Mouse (Mus musculus): ENCODE data around the gene Kctd13. TPM values are rescaled to one million over a fixed set of nuclear protein-coding genes. Genes with fewer than 3 reads are reported as not detected.

The Kctd13 gene
- polyA plus RNA-seq, 1 experiment = 26.4 TPM

DNA sequence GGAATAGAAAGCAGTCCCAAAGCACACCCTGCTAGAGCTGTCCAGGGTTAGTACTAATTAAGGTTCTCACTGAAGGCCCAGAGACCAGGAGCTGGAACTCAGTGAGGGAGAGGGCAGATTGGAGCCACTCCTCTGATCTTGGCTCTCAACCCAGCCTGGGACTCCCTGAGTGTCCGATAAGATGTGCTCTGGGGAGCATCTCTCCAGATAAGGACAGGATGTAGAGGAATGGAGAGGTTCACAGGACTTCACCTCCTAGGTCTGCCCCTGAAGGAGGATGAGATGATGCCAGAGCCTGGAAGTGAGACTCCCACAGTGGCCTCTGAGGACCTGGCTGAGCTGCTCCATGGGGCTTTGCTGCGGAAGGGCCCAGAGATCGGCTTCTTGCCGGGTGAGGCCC is 23.1 kb downstream of the Kctd13 start:
- Histone ChIP-seq H3K4me3 (replicated peaks) (no peak overlapping the region), H3K36me3 (replicated peaks; ENCODE audit: low read length) (peaks cover 11% of the 10 kb centered on the region), H3K27me3 (replicated peaks) (peaks cover 70% of the 10 kb centered on the region), H3K4me1 (peaks cover 30% of the 10 kb centered on the region), H3K9me3 (no peaks in the 10 kb centered on the region)
- no peak for TF ChIP-seq FLI1 (IDR thresholded peaks at IDR 0.05; ENCODE audit: low read length)
- TF ChIP-seq GATA1 (IDR thresholded peaks at IDR 0.05; ENCODE audit: borderline replicate concordance, low read length) = no peak

DNA sequence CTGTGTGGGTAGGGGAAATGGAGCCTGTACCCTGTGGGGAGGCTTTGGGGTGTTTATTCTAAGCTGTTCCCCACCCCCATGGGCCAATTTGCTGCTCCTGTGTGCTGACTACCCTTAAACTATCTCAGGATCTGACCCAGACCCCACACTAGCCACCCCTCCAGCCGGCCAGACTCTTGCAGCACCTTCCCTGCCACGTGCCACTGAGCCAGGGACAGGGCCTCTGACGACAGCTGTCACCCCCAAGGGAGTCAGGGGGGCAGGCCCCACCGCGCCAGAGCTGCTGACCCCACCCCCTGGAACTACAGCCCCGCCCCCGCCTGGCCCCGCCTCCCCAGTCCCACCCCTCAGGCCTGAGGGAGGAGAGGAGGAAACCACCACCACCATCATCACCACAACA is 24.0 kb downstream of the Kctd13 start:
- Histone ChIP-seq H3K36me3 (replicated peaks; ENCODE audit: low read length) (peaks cover 2% of the 10 kb centered on the region), H3K4me3 (replicated peaks) (no peak overlapping the region), H3K9me3 (no peaks in the 10 kb centered on the region), H3K4me1 (peaks cover 30% of the 10 kb centered on the region), H3K27me3 (replicated peaks) (peaks cover 76% of the 10 kb centered on the region)
- TF ChIP-seq GATA1 (IDR thresholded peaks at IDR 0.05; ENCODE audit: borderline replicate concordance, low read length) (no peak), FLI1 (IDR thresholded peaks at IDR 0.05; ENCODE audit: low read length) (no peak)

GRCm38 (mm10) chr7:126955125-126955524 is 26.4 kb downstream of the Kctd13 start:
- H3K4me3 ChIP-seq (replicated peaks) = no peak overlapping the region
- H3K27me3 ChIP-seq (replicated peaks) = peaks cover 65% of the 10 kb centered on the region
- no peaks in the 10 kb centered on the region for H3K9me3 ChIP-seq
- no peaks in the 10 kb centered on the region for H3K36me3 ChIP-seq (replicated peaks; ENCODE audit: low read length)
- peaks cover 19% of the 10 kb centered on the region for H3K4me1 ChIP-seq
- TF ChIP-seq GATA1 (IDR thresholded peaks at IDR 0.05; ENCODE audit: borderline replicate concordance, low read length) = no peak
- TF ChIP-seq FLI1 (IDR thresholded peaks at IDR 0.05; ENCODE audit: low read length) = no peak

- Histone ChIP-seq H3K36me3 (replicated peaks; ENCODE audit: low read length) (no peaks in the 10 kb centered on the region), H3K27me3 (replicated peaks) (peaks cover 60% of the 10 kb centered on the region), H3K4me1 (peaks cover 12% of the 10 kb centered on the region; the same call in 1 of the 2 replicates), H3K9me3 (no peaks in the 10 kb centered on the region), H3K4me3 (replicated peaks) (no peak overlapping the region)
- TF ChIP-seq FLI1 (IDR thresholded peaks at IDR 0.05; ENCODE audit: low read length) (no peak), GATA1 (IDR thresholded peaks at IDR 0.05; ENCODE audit: borderline replicate concordance, low read length) (no peak)
These were observed 31.1 kb downstream of the Kctd13 start for GRCm38 (mm10) chr7:126959780-126960179.

DNA sequence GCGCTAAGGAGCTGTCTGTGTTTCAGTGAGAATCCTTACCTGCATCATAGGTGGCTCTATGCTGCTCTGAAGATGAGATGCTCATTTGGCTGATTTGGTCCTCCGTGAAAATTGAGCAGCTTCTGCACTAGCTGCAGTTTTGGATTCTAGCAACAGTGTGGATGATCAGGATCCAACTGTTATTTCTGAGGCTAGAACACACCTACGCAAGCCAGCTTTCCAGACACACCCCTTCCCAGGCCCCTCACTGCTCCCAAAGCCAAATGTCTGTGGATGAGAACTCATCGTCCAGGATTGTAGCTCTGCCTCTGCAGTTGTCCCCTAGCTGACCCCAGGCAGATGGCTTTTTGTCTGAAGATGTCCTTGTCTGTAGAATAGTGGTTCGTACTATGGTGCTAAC is 32.4 kb downstream of the Kctd13 start:
- H3K4me1 ChIP-seq = peaks cover 12% of the 10 kb centered on the region; the same call in 1 of the 2 replicates
- no peak for TF ChIP-seq FLI1 (IDR thresholded peaks at IDR 0.05; ENCODE audit: low read length)
- no peaks in the 10 kb centered on the region for H3K36me3 ChIP-seq (replicated peaks; ENCODE audit: low read length)
- no peaks in the 10 kb centered on the region for H3K9me3 ChIP-seq
- H3K4me3 ChIP-seq (replicated peaks) = no peak overlapping the region
- H3K27me3 ChIP-seq (replicated peaks) = peaks cover 58% of the 10 kb centered on the region

DNA sequence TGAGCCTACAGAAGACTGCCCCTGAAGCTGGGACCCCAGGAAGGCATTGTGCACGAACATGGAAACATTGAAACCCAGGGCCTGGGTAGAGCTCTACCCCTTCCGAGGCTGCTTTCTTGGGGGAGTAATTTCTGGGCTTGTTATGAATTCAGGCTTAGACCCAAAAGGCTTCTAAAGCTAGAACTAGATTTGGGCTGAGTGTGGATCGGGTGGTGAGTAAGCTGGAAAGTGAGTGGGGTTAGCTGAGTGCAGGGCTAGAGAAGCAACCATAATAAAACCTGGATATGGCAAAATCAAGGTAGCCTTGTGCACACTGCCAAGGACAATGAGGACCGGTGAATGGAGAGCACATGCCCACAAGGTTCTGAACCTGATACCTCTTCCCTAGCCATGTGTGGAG is 33.3 kb downstream of the Kctd13 start:
- H3K27me3 ChIP-seq (replicated peaks) = peaks cover 61% of the 10 kb centered on the region
- H3K4me3 ChIP-seq (replicated peaks) = no peak overlapping the region
- TF ChIP-seq FLI1 (IDR thresholded peaks at IDR 0.05; ENCODE audit: low read length) (no peak), GATA1 (IDR thresholded peaks at IDR 0.05; ENCODE audit: borderline replicate concordance, low read length) (no peak)
- no peaks in the 10 kb centered on the region for H3K9me3 ChIP-seq
- H3K4me1 ChIP-seq = peaks cover 12% of the 10 kb centered on the region; the same call in 1 of the 2 replicates
- H3K36me3 ChIP-seq (replicated peaks; ENCODE audit: low read length) = no peaks in the 10 kb centered on the region

DNA sequence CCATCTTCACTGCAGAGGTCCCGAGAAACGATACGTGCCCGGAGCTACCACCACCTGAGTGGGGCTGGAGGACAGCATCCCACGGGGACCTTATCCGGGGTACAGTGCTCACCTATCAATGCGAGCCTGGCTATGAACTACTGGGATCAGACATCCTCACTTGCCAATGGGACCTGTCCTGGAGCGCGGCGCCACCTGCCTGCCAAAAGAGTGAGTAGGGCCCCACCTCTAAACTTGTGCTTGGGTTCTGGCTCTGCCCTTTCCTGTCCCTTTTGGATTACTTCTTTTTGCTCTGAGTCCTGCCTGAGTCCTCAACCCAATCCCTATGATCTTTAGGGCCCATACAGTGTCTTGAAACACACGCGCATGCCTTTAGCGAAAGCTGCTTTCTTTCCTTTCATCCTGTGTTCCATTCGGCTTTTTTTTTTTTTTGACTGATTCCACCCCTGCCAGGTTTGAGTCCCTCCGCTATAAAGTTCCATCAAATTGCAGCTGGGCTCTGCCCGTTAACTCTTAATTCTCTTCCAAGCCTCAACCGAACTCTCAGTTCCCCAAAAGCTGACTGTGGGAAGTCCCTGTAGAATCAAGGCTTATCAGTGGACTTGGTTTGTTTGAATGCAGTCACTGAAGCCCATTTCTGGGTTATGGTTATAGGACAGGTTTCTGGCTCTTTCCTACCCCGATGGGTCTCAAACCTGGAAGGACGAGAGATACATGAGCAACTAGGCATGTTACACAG is 35.0 kb downstream of the Kctd13 start:
- Histone ChIP-seq H3K9me3 (no peaks in the 10 kb centered on the region), H3K36me3 (replicated peaks; ENCODE audit: low read length) (no peaks in the 10 kb centered on the region), H3K4me1 (peaks cover 12% of the 10 kb centered on the region; the same call in 1 of the 2 replicates), H3K27me3 (replicated peaks) (peaks cover 59% of the 10 kb centered on the region), H3K4me3 (replicated peaks) (no peak overlapping the region)
- TF ChIP-seq GATA1 (IDR thresholded peaks at IDR 0.05; ENCODE audit: borderline replicate concordance, low read length) (no peak), FLI1 (IDR thresholded peaks at IDR 0.05; ENCODE audit: low read length) (no peak)

DNA sequence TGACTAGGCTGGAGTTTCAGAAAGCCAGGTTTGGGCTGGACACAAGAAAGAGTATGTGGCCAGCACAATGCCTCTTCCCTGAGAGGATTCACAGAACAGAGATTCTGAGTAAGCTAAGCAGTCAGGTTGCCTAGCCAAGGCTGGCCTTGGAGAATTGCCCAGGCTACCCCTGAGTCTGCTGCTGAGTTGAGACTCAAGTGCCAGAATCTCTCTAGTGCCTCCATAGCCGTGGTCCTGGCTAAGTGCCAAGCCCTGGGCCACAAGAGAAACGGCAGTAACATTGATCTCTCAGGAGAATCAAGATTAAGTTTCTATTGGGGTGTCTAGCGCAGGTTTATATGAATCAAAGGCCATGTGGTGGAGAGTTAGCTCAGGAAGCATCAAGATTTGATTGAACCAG is 36.9 kb downstream of the Kctd13 start:
- peaks cover 6% of the 10 kb centered on the region for H3K9me3 ChIP-seq
- no peaks in the 10 kb centered on the region for H3K36me3 ChIP-seq (replicated peaks; ENCODE audit: low read length)
- peaks cover 8% of the 10 kb centered on the region; the same call in 1 of the 2 replicates for H3K4me1 ChIP-seq
- no peak overlapping the region for H3K4me3 ChIP-seq (replicated peaks)
- TF ChIP-seq FLI1 (IDR thresholded peaks at IDR 0.05; ENCODE audit: low read length) (no peak), GATA1 (IDR thresholded peaks at IDR 0.05; ENCODE audit: borderline replicate concordance, low read length) (no peak)
- H3K27me3 ChIP-seq (replicated peaks) = peaks cover 59% of the 10 kb centered on the region

DNA sequence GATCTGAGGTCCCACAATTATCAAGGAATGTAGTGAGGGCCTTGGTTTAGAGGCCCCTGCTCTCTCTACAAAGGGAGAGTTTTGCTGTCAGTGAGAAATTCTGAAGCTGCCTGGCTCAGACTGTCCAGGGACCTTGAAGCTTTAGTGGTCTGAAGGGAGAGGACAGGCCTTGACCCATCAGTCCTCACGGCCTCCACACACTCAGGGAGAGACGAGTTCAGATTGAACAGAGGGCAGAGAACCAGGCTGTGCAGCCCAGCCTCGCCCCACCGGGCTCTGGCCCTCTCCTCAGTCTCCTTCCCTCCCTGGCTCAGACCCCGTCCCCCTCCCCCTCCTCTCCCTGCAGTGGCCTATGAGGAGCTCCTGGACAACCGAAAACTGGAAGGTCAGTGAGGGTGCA is 38.7 kb downstream of the Kctd13 start:
- H3K27me3 ChIP-seq (replicated peaks) = peaks cover 44% of the 10 kb centered on the region
- no peaks in the 10 kb centered on the region for H3K36me3 ChIP-seq (replicated peaks; ENCODE audit: low read length)
- H3K4me3 ChIP-seq (replicated peaks) = no peak overlapping the region
- H3K4me1 ChIP-seq = peaks cover 12% of the 10 kb centered on the region; the same call in 1 of the 2 replicates
- H3K9me3 ChIP-seq = peaks cover 6% of the 10 kb centered on the region
- no peak for TF ChIP-seq FLI1 (IDR thresholded peaks at IDR 0.05; ENCODE audit: low read length)
- TF ChIP-seq GATA1 (IDR thresholded peaks at IDR 0.05; ENCODE audit: borderline replicate concordance, low read length) = no peak

DNA sequence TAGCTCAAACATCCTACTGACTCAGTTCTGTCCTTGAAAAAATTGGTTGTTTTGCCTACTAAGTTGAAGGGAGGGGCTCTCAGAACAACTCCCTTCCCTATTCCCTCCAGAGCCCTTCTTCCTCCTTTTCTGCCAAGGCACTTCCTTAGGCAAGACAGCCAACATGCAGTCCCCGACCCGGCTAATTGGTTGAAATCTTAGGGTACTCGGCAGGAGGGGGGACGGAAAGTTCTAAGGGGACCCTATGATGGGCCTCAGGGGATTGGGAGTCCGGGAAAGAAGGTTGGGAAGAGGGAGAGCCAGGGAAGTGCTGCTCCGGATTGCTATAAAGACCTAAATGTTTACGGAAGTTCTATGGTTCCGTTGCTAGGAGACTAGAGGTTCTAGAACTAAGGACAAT is 46.8 kb downstream of the Kctd13 start:
- peaks cover 29% of the 10 kb centered on the region for H3K36me3 ChIP-seq (replicated peaks; ENCODE audit: low read length)
- H3K9me3 ChIP-seq = no peaks in the 10 kb centered on the region
- peak overlapping the region; percentile 95 for H3K4me3 ChIP-seq (replicated peaks)

DNA sequence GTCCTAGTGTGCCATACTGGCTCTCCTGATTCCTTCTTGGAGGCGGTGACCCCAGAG is 47.0 kb downstream of the Kctd13 start, which contains the start of gene Cdipt:
Gene Cdipt (plus strand): TSS at position 22 of the 57 bp plus-strand sequence.
- TF ChIP-seq FLI1 (IDR thresholded peaks at IDR 0.05; ENCODE audit: low read length) = no peak
- TF ChIP-seq GATA1 (IDR thresholded peaks at IDR 0.05; ENCODE audit: borderline replicate concordance, low read length) = no peak
- peaks cover 30% of the 10 kb centered on the region for H3K36me3 ChIP-seq (replicated peaks; ENCODE audit: low read length)
- H3K9me3 ChIP-seq = no peaks in the 10 kb centered on the region
- H3K27me3 ChIP-seq (replicated peaks) = peaks cover 1% of the 10 kb centered on the region
- peaks cover 60% of the 10 kb centered on the region for H3K4me1 ChIP-seq
- peak within 1 kb of the TSS; percentile 95 for H3K4me3 ChIP-seq (replicated peaks)

More for the DNA sequence above, 46.8 kb downstream of the Kctd13 start:
- TF ChIP-seq GATA1 (IDR thresholded peaks at IDR 0.05; ENCODE audit: borderline replicate concordance, low read length) (no peak), FLI1 (IDR thresholded peaks at IDR 0.05; ENCODE audit: low read length) (no peak)
- peaks cover 1% of the 10 kb centered on the region for H3K27me3 ChIP-seq (replicated peaks)
- H3K4me1 ChIP-seq = peaks cover 60% of the 10 kb centered on the region
